Mouse (Mus musculus) limb, embryonic 10.5 days (tissue): Measurements from ENCODE around the gene Spint3. TPM values are rescaled to one million over a fixed set of nuclear protein-coding genes. Genes with fewer than 3 reads are reported as not detected.
A peak's percentile ranks its signal among the peaks of the same experiment; 100 is the strongest.
"Not testable (repeated sequence)": the region's sequence is repeated elsewhere in the genome, so short reads cannot be mapped to it uniquely, and the experiment has no call there.

Experiments used
- DNase-seq: peaks from one replicate; pipeline ENCODE4 v3.0.0-alpha.2; 2017; ENCODE audit warnings: low spot score
- H3K27ac ChIP-seq: fragments of 300-500 bp; sonication (generic); 2 replicates; pipeline ENCODE4 v1.5.1; 2016; ENCODE audit warnings: mild to moderate bottlenecking
- H3K27me3 ChIP-seq: fragments of 300-500 bp; sonication (generic); 2 replicates; pipeline ENCODE4 v1.6.1; 2016; ENCODE audit warnings: low read depth, mild to moderate bottlenecking; ENCODE audit not compliant: poor library complexity, severe bottlenecking
- H3K36me3 ChIP-seq: fragments of 300-500 bp; sonication (generic); 2 replicates; pipeline ENCODE4 v1.6.1; 2016; ENCODE audit warnings: mild to moderate bottlenecking, moderate library complexity
- H3K4me1 ChIP-seq: fragments of 300-500 bp; sonication (generic); 2 replicates; pipeline ENCODE4 v1.6.1; 2016
- H3K4me3 ChIP-seq: fragments of 300-500 bp; sonication (generic); 2 replicates; pipeline ENCODE4 v1.5.1; 2016; ENCODE audit warnings: mild to moderate bottlenecking, moderate library complexity
- H3K9me3 ChIP-seq: fragments of 300-500 bp; sonication (generic); replicated peaks from 2 replicates; pipeline ENCODE4 v1.6.1; 2016; ENCODE audit warnings: mild to moderate bottlenecking
- WGBS: fragments of 180-500 bp; shearing (Covaris S2); methylation state at CpG from one replicate; pipeline ENCODE4 v1.1.7; 2016; 5-methylcytosine and 5-hydroxymethylcytosine counted together
- polyA plus RNA-seq: library from polyadenylated mRNA; unstranded; fragments of >200 nt; fragmentation: Nextera tagmentation; extraction: Ambion mirVana; gene quantifications from 2 replicates; pipeline ENCODE4 v1.2.1, GENCODE M21; 2016

Gene Spint3
- not detected in 2 replicates for polyA plus RNA-seq

- not testable (repeated sequence) for H3K27ac ChIP-seq, H3K36me3 ChIP-seq, H3K4me1 ChIP-seq, H3K4me3 ChIP-seq, H3K9me3 ChIP-seq, DNase-seq, H3K27me3 ChIP-seq
- WGBS = 83% methylated on average over 6 of the region's 6 CpGs
These were observed at the start of gene Spint3 for GRCm38 (mm10) chr2:164573359-164573758. TSS of gene Spint3 (minus strand) at chr2:164573459.

DNA sequence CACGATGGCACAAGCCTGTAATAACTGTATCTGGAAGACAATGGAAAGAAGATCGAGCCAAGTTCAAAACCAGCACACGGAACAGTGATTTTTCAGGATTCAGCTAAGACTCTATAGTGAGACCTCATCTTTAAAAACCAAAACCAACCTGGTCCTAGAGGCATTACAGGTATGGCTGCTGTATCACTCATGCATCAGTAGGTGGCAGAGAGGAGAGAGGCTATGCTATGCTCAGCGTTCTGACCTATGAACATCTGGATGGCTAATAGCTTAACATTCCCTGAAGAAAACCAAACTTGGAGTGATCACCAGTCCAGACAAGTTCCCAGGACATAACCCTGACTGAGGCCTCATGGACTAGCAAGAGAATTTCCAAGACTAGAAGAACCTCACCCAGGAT is 48.5 kb upstream of the Spint3 start:
- Histone ChIP-seq H3K4me1 (no peaks in the 10 kb centered on the region), H3K27ac (no peak overlapping the region), H3K27me3 (no peaks in the 10 kb centered on the region), H3K36me3 (no peaks in the 10 kb centered on the region), H3K9me3 (no peaks in the 10 kb centered on the region), H3K4me3 (no peak overlapping the region)
- WGBS = 78% methylated on average over 4 of the region's 4 CpGs
- DNase-seq = no peak

DNA sequence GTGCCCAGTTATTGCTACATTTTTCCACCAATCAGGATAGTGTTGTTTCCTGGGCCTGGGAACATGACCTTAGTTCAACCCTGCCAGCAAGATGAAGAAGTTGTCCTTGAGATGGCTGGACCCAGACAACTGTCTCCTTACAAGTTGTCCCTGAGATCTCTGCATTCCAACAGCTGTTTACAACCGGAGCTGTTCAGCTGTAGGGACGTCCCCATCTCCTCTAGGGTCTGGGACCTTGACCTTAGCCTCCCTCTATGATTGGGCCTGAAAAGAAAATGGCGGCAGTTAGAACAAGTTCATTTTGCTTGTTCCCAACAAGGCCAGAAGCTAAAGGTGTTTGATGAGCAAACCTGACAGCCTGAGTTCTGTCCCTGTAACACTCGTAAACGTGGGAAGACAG is 45.8 kb upstream of the Spint3 start:
- Histone ChIP-seq H3K27ac (no peak overlapping the region), H3K9me3 (no peaks in the 10 kb centered on the region), H3K4me3 (no peak overlapping the region), H3K36me3 (no peaks in the 10 kb centered on the region), H3K4me1 (no peaks in the 10 kb centered on the region), H3K27me3 (no peaks in the 10 kb centered on the region)
- WGBS = 79% methylated on average over 5 of the region's 5 CpGs
- no peak for DNase-seq

- Histone ChIP-seq H3K4me3 (no peak overlapping the region), H3K9me3 (no peaks in the 10 kb centered on the region), H3K27ac (no peak overlapping the region), H3K27me3 (no peaks in the 10 kb centered on the region), H3K4me1 (no peaks in the 10 kb centered on the region), H3K36me3 (no peaks in the 10 kb centered on the region)
- DNase-seq = no peak
- WGBS = 89% methylated on average over 3 of the region's 3 CpGs
These were observed 42.1 kb upstream of the Spint3 start for GRCm38 (mm10) chr2:164615386-164615785.

- not testable (repeated sequence) for H3K4me3 ChIP-seq, H3K36me3 ChIP-seq, H3K27me3 ChIP-seq, H3K4me1 ChIP-seq, H3K27ac ChIP-seq, DNase-seq, H3K9me3 ChIP-seq
- 70% methylated on average over 8 of the region's 8 CpGs for WGBS
These were observed 40.2 kb upstream of the Spint3 start, which contains the start of the genes Wfdc6b and Wfdc8 for GRCm38 (mm10) chr2:164613471-164613870. TSS of gene Wfdc6b (plus strand) at chr2:164613522. TSS of gene Wfdc8 (minus strand) at chr2:164613626.

DNA sequence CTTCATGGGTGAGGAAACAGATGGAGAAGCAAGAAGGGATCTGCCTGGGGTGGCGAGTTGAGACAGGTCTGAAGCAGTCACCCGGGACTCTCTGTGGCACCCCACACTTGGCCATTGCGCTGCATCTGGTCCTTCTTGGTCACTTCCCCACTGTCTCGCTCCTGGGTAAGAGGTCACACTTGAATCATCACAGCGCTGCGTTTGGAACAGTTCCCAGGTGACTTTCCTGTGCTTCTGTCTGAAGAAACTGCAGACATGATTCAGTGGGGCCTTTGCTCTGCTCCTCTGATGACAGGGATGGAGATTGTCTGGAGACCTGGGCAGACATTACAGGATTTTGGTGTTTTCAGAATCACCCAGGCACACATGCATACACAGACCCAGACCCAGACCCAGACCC is 35.5 kb upstream of the Spint3 start:
- Histone ChIP-seq H3K36me3 (no peaks in the 10 kb centered on the region), H3K27me3 (no peaks in the 10 kb centered on the region), H3K9me3 (no peaks in the 10 kb centered on the region), H3K4me3 (no peak overlapping the region), H3K27ac (no peak overlapping the region), H3K4me1 (no peaks in the 10 kb centered on the region)
- WGBS = 81% methylated on average over 6 of the region's 6 CpGs
- no peak for DNase-seq

- WGBS = 91% methylated on average over 8 of the region's 8 CpGs
- no peaks in the 10 kb centered on the region for H3K4me1 ChIP-seq
- no peaks in the 10 kb centered on the region for H3K9me3 ChIP-seq
- no peak for DNase-seq
- H3K27ac ChIP-seq = no peak overlapping the region
- no peaks in the 10 kb centered on the region for H3K27me3 ChIP-seq
- no peaks in the 10 kb centered on the region for H3K36me3 ChIP-seq
- H3K4me3 ChIP-seq = no peak overlapping the region
These were observed 31.2 kb upstream of the Spint3 start for GRCm38 (mm10) chr2:164604411-164604810.

- no peaks in the 10 kb centered on the region for H3K27me3 ChIP-seq
- no peaks in the 10 kb centered on the region for H3K4me1 ChIP-seq
- WGBS = 88% methylated on average over 3 of the region's 3 CpGs
- H3K4me3 ChIP-seq = no peak overlapping the region
- no peak for DNase-seq
- H3K9me3 ChIP-seq = no peaks in the 10 kb centered on the region
- H3K27ac ChIP-seq = no peak overlapping the region
- H3K36me3 ChIP-seq = no peaks in the 10 kb centered on the region
These were observed 30.2 kb upstream of the Spint3 start for GRCm38 (mm10) chr2:164603482-164603881.

- Histone ChIP-seq H3K9me3 (no peaks in the 10 kb centered on the region), H3K27me3 (no peaks in the 10 kb centered on the region), H3K27ac (no peak overlapping the region), H3K4me3 (no peak overlapping the region), H3K36me3 (no peaks in the 10 kb centered on the region), H3K4me1 (no peaks in the 10 kb centered on the region)
- DNase-seq = no peak
- WGBS = 62% methylated on average over 3 of the region's 3 CpGs
These were observed 26.9 kb upstream of the Spint3 start for GRCm38 (mm10) chr2:164600179-164600578.

GRCm38 (mm10) chr2:164593494-164593893 is 20.2 kb upstream of the Spint3 start, which contains the start of gene Eppin:
TSS of gene Eppin (minus strand) at chr2:164593594.
- no peak within 1 kb of the TSS for H3K4me3 ChIP-seq
- no peak for DNase-seq
- H3K27ac ChIP-seq = no peak within 1 kb of the TSS
- H3K36me3 ChIP-seq = no peaks in the 10 kb centered on the region
- no peaks in the 10 kb centered on the region for H3K9me3 ChIP-seq
- 84% methylated on average over 4 of the region's 4 CpGs for WGBS
- no peaks in the 10 kb centered on the region for H3K27me3 ChIP-seq
- H3K4me1 ChIP-seq = no peaks in the 10 kb centered on the region

DNA sequence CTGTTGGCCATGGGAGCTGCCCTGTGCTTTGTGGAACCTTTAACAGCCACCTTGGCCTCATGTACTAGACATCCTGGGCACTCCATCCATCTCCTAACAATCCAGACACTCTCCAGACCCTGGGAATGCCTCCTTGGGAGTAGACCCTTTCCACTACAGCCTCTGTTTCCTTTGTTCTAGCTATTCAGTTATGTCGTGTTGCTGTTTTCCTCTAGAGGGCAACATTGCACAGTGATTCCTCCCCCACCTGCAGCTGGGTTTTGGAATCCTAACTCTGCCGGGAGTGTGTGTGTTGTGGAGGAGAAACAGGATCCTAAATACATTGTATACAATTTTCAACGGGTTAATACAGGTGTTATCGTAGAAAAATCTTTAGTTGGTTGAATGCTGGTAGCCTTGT is 18.8 kb upstream of the Spint3 start:
- Histone ChIP-seq H3K9me3 (no peaks in the 10 kb centered on the region), H3K36me3 (no peaks in the 10 kb centered on the region), H3K27me3 (no peaks in the 10 kb centered on the region), H3K27ac (peak overlapping the region; percentile 84), H3K4me3 (no peak overlapping the region), H3K4me1 (no peaks in the 10 kb centered on the region)
- peak; percentile 45 for DNase-seq
- 14% methylated on average over 4 of the region's 4 CpGs for WGBS

DNA sequence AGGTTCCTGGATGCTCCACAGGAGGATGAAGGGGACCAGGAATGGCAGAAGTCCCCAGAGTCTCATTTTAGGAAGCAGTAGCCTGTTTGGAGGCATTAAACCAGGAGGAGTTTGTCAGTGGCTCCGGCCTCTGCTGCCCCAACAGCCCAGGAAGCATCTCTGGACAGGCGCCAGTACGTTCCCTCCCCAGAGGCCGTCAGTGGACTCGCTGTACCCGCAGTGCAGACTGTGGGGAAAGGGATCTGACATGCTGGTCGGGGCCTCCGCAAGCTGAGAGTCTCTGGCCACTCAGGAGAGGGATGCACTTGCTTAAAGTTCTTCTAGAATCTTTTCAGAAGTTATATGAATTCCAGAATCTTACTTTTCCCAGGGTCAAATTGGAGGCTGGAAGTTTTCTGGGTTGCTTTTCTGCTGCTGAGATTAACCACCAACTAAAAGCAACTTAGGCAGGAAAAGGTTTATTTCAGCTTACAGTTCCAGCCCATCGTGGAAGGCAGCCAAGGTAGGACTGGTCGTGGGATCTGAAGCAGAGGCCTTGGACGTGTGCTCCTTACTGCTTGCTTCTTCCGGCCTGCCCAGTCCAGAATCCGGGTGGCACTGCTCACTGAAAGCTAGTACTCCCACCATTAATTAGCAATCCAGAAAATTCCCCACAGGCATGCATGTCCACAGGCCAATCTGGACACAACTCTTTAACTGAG is 11.9 kb upstream of the Spint3 start, which contains the start of gene Wfdc6a:
Wfdc6a (minus strand) TSS at position 423 of the 701 bp plus-strand sequence.
- not testable (repeated sequence) for H3K4me1 ChIP-seq, H3K36me3 ChIP-seq, H3K27me3 ChIP-seq, H3K9me3 ChIP-seq, DNase-seq, H3K4me3 ChIP-seq, H3K27ac ChIP-seq
- WGBS = 79% methylated on average over 13 of the region's 13 CpGs

DNA sequence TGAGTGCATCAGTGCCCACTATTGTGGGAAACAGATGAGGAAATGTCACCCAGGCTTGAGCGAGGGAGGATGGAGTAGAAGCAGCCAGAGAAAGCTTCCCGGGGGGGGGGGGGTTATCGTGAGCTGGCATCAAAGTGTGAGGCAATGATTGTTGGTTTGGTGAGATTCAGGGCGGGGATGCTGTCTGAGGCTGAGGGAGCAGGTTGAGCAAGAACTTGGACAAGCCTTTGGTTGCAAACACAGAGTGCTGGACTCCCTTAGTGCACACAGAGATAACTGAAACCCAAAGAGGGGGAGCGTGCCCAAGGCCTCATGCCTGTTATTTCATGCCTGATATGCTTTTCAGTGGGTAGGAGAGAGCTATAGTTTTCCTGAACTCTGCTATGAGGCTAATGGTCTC is 5.8 kb downstream of the Spint3 start:
- H3K27me3 ChIP-seq = peaks cover 5% of the 10 kb centered on the region
- H3K36me3 ChIP-seq = peaks cover 14% of the 10 kb centered on the region
- H3K9me3 ChIP-seq = no peaks in the 10 kb centered on the region
- DNase-seq = no peak
- peaks cover 20% of the 10 kb centered on the region for H3K4me1 ChIP-seq
- no peak overlapping the region for H3K4me3 ChIP-seq
- WGBS = 86% methylated on average over 5 of the region's 5 CpGs
- H3K27ac ChIP-seq = no peak overlapping the region

DNA sequence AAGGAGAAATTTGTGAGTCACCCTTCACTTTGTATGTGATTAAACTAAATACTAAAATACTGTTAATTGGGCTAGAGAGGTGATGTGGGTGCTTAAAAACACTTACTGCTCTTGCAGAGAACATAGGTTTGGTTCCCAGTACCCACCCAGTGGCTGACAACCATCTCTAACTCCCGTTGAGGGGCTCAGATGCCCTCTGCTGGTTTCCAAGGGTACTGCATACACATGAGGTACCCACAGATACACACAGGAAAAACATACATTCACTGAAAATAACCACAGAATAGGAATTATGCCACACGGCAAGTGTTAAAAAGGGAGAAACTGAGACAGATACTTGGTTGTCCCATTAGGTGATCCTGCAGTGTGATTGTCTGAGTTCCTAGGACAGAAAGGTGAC is 6.3 kb downstream of the Spint3 start:
- DNase-seq = no peak
- H3K4me3 ChIP-seq = no peak overlapping the region
- 92% methylated on average over 2 of the region's 2 CpGs for WGBS
- H3K27ac ChIP-seq = no peak overlapping the region
- H3K27me3 ChIP-seq = peaks cover 9% of the 10 kb centered on the region
- H3K36me3 ChIP-seq = peaks cover 14% of the 10 kb centered on the region
- no peaks in the 10 kb centered on the region for H3K9me3 ChIP-seq
- H3K4me1 ChIP-seq = peaks cover 25% of the 10 kb centered on the region
